Mouse (Mus musculus): ENCODE measurements around the gene Nrip2. TPM values are rescaled to one million over a fixed set of nuclear protein-coding genes. Genes with fewer than 3 reads are reported as not detected.

Gene Nrip2
- polyA plus RNA-seq, 1 experiment from 2014 or later, result 6.1 TPM

DNA sequence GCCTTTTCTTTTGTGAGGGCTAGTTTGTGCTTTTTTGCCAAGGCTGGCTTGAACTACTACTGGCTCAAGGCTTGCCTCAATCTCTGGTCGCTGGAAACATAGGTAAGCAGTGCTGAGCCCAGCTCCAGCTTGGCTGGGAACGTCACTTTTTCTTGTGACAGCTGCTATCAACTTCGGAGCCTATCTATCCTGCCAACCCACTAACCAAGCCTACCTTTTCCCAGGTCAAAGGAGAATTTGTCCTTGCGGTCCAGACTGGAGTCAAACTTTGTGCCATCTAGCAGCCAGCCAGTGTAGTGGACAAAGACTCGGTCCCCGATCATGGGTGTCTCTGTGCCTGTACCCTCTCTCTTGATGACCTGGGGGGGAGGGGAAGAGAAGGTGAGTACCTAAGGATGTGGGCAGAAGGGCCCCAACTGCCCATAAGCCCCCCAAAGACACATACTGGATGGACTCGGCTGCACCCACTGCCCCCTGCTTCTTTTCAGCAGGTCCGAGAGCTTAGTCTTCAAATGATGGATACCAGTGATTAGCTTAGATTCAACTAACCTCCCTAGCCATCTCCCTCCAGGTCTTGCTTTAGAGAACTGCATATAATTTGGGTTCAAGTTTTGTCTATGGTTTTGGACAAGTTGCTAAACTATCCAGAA lies 37.4 kb downstream of the Nrip2 start:
- no peak overlapping the region for H3K27ac ChIP-seq (ENCODE audit: low read depth)
- H3K4me3 ChIP-seq (ENCODE audit: low read depth, low read length), result peak overlapping the region; percentile 98
- H3K27me3 ChIP-seq (replicated peaks; ENCODE audit: control insufficient read depth, insufficient read depth, low read length), result no peaks in the 10 kb centered on the region
- peaks cover 17% of the 10 kb centered on the region for H3K4me1 ChIP-seq (replicated peaks; ENCODE audit: control insufficient read depth, insufficient read depth, low read length)
- H3K9ac ChIP-seq (ENCODE audit: low read length), result peak overlapping the region; percentile 97
- H3K9me3 ChIP-seq (ENCODE audit: control insufficient read depth, low read length), result no peaks in the 10 kb centered on the region
- WGBS, result 81% methylated on average over 8 of the region's 8 CpGs
- ATAC-seq (replicated peaks; ENCODE audit: low FRiP score, low TSS enrichment, low read depth) (no peak), DNase-seq (ENCODE audit: low spot score) (no peak)
- H3K36me3 ChIP-seq (ENCODE audit: control insufficient read depth, insufficient read depth, low read length), result peaks cover 50% of the 10 kb centered on the region
- peak overlapping the region; percentile 60 for H3K4me2 ChIP-seq (ENCODE audit: low read length)

DNA sequence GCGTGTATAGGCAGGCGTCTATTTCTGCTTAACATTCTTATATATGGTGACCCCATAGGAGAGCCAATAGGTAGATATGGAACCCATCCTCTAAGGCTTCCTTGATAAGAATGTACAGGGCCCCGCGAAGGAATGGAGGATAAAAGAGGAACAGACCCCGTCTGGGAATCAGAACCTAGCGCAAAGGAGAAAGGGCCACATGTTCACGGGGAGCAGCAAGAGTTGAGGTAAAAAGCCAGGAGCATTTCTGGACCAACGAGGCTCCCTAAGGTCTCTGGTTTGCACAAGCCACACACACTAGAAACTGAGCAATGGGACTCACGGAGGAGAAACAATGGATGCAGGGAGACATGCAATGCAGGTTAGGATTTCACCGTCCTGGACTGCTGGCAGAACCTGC lies 38.2 kb downstream of the Nrip2 start:
- no peak for ATAC-seq (replicated peaks; ENCODE audit: low FRiP score, low TSS enrichment, low read depth)
- Histone ChIP-seq H3K27me3 (replicated peaks; ENCODE audit: control insufficient read depth, insufficient read depth, low read length) (no peaks in the 10 kb centered on the region), H3K9me3 (ENCODE audit: control insufficient read depth, low read length) (no peaks in the 10 kb centered on the region), H3K4me2 (ENCODE audit: low read length) (peak overlapping the region; percentile 60), H3K9ac (ENCODE audit: low read length) (peak overlapping the region; percentile 97), H3K36me3 (ENCODE audit: control insufficient read depth, insufficient read depth, low read length) (peaks cover 42% of the 10 kb centered on the region), H3K4me3 (ENCODE audit: low read depth, low read length) (peak overlapping the region; percentile 98), H3K4me1 (replicated peaks; ENCODE audit: control insufficient read depth, insufficient read depth, low read length) (peaks cover 17% of the 10 kb centered on the region), H3K27ac (ENCODE audit: low read depth) (peak overlapping the region; percentile 93)
- WGBS, result 4% methylated on average over 10 of the region's 10 CpGs
- DNase-seq (ENCODE audit: low spot score), result no peak

DNA sequence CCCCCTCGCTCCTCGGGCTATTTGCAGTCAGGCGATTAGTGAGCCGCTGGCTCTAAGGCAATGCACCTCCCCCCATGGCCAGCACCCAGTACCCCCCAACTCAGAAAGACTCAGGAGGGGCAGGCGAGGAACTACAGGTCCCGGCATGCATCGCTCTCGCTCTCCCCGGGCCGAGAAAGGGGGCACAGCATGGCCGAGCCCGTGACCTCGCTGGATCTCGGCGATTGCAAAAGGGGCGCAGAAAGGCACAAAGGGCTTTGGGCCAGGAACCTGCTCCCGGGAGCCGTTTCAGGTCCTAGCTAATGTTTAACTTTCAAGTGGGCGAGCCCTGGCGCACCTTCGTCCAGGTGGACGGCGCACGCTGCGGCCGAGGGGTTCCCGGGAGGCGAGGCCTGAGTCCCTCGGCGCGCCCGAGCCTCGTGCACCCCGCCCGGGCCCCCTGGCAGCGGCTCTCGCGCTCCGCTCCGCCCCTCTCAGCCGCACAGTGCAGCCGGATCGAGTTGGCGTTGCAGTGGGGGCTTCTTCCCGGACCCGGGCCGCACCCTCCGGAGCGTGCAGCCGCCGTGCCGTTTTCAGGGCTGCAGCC lies 38.7 kb downstream of the Nrip2 start:
- H3K4me1 ChIP-seq (replicated peaks; ENCODE audit: control insufficient read depth, insufficient read depth, low read length), result peaks cover 17% of the 10 kb centered on the region
- H3K4me3 ChIP-seq (ENCODE audit: low read depth, low read length), result peak overlapping the region; percentile 98
- H3K9me3 ChIP-seq (ENCODE audit: control insufficient read depth, low read length), result no peaks in the 10 kb centered on the region
- peak; percentile 88 for DNase-seq (ENCODE audit: low spot score)
- H3K27ac ChIP-seq (ENCODE audit: low read depth), result peak overlapping the region; percentile 93
- WGBS, result 0% methylated on average over 49 of the region's 52 CpGs
- peak overlapping the region; percentile 97 for H3K9ac ChIP-seq (ENCODE audit: low read length)
- peak overlapping the region; percentile 60 for H3K4me2 ChIP-seq (ENCODE audit: low read length)
- peaks cover 36% of the 10 kb centered on the region for H3K36me3 ChIP-seq (ENCODE audit: control insufficient read depth, insufficient read depth, low read length)
- H3K27me3 ChIP-seq (replicated peaks; ENCODE audit: control insufficient read depth, insufficient read depth, low read length), result no peaks in the 10 kb centered on the region
- peak; percentile 86 for ATAC-seq (replicated peaks; ENCODE audit: low FRiP score, low TSS enrichment, low read depth)

DNA sequence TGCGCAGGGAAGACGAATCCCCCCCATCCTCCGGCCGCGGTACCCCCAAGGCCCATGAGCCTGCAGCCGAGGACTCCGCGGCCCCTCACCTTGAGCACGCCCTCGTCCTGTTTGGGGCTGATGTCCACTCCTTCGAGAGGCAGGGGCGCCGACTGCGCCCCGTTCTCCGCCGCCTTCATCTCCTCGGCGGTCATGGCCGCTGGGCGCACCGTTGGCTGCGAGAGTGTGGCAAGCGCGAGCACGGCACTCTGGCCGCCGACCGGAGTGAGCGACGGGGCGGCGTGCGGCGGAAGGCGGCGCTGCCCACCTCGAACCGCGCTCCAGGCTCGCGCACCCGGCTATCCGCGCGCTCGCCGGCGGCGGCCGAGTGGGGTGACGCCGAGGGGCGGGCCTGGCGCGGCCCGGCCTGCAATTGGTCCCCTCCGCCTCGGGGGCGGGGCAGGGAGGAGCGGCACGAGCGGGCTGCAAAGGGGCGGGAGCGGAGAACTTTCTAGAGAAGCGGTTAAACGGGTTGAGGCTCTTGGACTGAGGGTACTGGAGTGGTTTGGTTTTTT lies 39.3 kb downstream of the Nrip2 start, which contains the start of gene Fkbp4:
Gene Fkbp4 (minus strand): TSS at position 361 of the 554 bp plus-strand sequence.
- H3K9ac ChIP-seq (ENCODE audit: low read length), result peak within 1 kb of the TSS; percentile 97
- ATAC-seq (replicated peaks; ENCODE audit: low FRiP score, low TSS enrichment, low read depth) (peak; percentile 91), DNase-seq (ENCODE audit: low spot score) (peak; percentile 91)
- peaks cover 17% of the 10 kb centered on the region for H3K4me1 ChIP-seq (replicated peaks; ENCODE audit: control insufficient read depth, insufficient read depth, low read length)
- peak within 1 kb of the TSS; percentile 98 for H3K4me3 ChIP-seq (ENCODE audit: low read depth, low read length)
- no peaks in the 10 kb centered on the region for H3K9me3 ChIP-seq (ENCODE audit: control insufficient read depth, low read length)
- H3K27me3 ChIP-seq (replicated peaks; ENCODE audit: control insufficient read depth, insufficient read depth, low read length), result no peaks in the 10 kb centered on the region
- peak within 1 kb of the TSS; percentile 60 for H3K4me2 ChIP-seq (ENCODE audit: low read length)
- under 1% methylated on average over 65 of the region's 67 CpGs for WGBS
- H3K36me3 ChIP-seq (ENCODE audit: control insufficient read depth, insufficient read depth, low read length), result peaks cover 31% of the 10 kb centered on the region
- H3K27ac ChIP-seq (ENCODE audit: low read depth), result peak within 1 kb of the TSS; percentile 93

GRCm38 (mm10) chr6:128438871-128439341 lies 39.8 kb downstream of the Nrip2 start:
- DNase-seq (ENCODE audit: low spot score), result no peak
- Histone ChIP-seq H3K27ac (ENCODE audit: low read depth) (peak overlapping the region; percentile 93), H3K4me2 (ENCODE audit: low read length) (peak overlapping the region; percentile 60), H3K36me3 (ENCODE audit: control insufficient read depth, insufficient read depth, low read length) (peaks cover 26% of the 10 kb centered on the region), H3K4me3 (ENCODE audit: low read depth, low read length) (peak overlapping the region; percentile 98), H3K9ac (ENCODE audit: low read length) (peak overlapping the region; percentile 97), H3K9me3 (ENCODE audit: control insufficient read depth, low read length) (no peaks in the 10 kb centered on the region), H3K4me1 (replicated peaks; ENCODE audit: control insufficient read depth, insufficient read depth, low read length) (peaks cover 17% of the 10 kb centered on the region), H3K27me3 (replicated peaks; ENCODE audit: control insufficient read depth, insufficient read depth, low read length) (no peaks in the 10 kb centered on the region)
- ATAC-seq (replicated peaks; ENCODE audit: low FRiP score, low TSS enrichment, low read depth), result peak; percentile 45
- WGBS, result 20% methylated on average over 17 of the region's 18 CpGs

DNA sequence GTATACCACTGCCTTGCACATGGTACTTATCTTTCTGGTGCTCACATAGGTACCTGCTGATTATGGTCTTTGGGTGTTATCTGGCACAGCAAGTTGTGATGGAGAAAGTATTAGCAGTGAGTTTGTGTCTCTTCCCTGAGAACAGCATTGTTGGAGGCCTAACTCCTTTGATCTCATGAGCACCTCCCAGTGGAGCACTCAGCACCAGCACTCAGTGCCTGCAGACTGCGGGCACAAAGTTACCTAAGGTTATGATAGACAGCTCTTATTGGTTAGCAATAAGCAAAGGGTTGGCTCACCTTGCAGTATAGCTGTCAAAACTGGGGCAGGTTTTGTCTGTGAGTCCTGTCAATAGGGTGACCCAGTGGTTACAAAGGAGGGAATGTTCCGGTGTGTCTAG lies 41.1 kb downstream of the Nrip2 start:
- ATAC-seq (replicated peaks; ENCODE audit: low FRiP score, low TSS enrichment, low read depth) (no peak), DNase-seq (ENCODE audit: low spot score) (no peak)
- 92% methylated on average over 2 of the region's 2 CpGs for WGBS
- H3K4me3 ChIP-seq (ENCODE audit: low read depth, low read length), result no peak overlapping the region
- no peaks in the 10 kb centered on the region for H3K27me3 ChIP-seq (replicated peaks; ENCODE audit: control insufficient read depth, insufficient read depth, low read length)
- H3K4me1 ChIP-seq (replicated peaks; ENCODE audit: control insufficient read depth, insufficient read depth, low read length), result peaks cover 17% of the 10 kb centered on the region
- H3K36me3 ChIP-seq (ENCODE audit: control insufficient read depth, insufficient read depth, low read length), result peaks cover 12% of the 10 kb centered on the region
- H3K9me3 ChIP-seq (ENCODE audit: control insufficient read depth, low read length), result no peaks in the 10 kb centered on the region
- no peak overlapping the region for H3K4me2 ChIP-seq (ENCODE audit: low read length)
- H3K27ac ChIP-seq (ENCODE audit: low read depth), result no peak overlapping the region
- H3K9ac ChIP-seq (ENCODE audit: low read length), result no peak overlapping the region

DNA sequence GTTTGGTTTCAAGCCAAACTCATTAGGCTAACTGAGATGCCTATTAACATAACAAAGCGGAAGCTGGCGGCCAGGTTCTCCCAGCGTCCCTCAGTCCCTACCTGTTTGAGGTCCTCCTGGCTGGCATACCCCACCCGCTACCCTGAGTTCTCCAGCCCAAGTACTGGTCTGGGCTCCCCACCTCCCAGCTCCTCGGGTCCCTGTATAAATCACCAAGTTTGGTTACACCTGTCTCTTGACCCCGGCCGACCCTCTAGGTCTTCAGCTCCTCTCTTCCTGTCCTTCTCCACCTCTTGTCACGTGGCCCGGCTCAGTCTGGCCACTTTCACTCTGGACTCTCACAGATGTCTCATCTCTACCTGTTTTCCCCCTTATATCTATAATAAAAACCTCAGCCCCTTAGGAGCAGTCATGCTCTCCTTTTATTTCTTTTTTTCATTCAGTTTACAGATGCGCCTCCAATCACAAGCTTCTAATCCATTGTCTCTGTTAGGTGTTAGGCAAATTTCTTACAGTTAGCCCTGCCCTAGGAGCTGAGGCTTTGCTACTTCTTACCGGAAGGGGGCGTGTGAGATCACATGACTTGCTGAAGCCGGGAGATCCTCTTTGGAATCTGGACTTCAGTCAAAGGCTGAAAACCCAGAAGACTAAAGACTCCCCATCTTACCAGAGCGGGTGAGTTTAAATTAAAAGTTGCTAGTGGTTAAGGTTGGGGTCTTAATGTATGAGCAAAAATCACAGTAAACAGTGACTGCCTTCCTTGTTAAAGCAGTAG lies 46.9 kb downstream of the Nrip2 start:
- DNase-seq (ENCODE audit: low spot score) (no peak), ATAC-seq (replicated peaks; ENCODE audit: low FRiP score, low TSS enrichment, low read depth) (peak; percentile 77)
- peak overlapping the region; percentile 31 for H3K4me2 ChIP-seq (ENCODE audit: low read length)
- H3K27me3 ChIP-seq (replicated peaks; ENCODE audit: control insufficient read depth, insufficient read depth, low read length), result no peaks in the 10 kb centered on the region
- H3K9ac ChIP-seq (ENCODE audit: low read length), result no peak overlapping the region
- no peaks in the 10 kb centered on the region for H3K36me3 ChIP-seq (ENCODE audit: control insufficient read depth, insufficient read depth, low read length)
- H3K4me3 ChIP-seq (ENCODE audit: low read depth, low read length), result no peak overlapping the region
- H3K27ac ChIP-seq (ENCODE audit: low read depth), result no peak overlapping the region
- H3K4me1 ChIP-seq (replicated peaks; ENCODE audit: control insufficient read depth, insufficient read depth, low read length), result no peaks in the 10 kb centered on the region
- H3K9me3 ChIP-seq (ENCODE audit: control insufficient read depth, low read length), result no peaks in the 10 kb centered on the region
- 15% methylated on average over 14 of the region's 14 CpGs for WGBS

DNA sequence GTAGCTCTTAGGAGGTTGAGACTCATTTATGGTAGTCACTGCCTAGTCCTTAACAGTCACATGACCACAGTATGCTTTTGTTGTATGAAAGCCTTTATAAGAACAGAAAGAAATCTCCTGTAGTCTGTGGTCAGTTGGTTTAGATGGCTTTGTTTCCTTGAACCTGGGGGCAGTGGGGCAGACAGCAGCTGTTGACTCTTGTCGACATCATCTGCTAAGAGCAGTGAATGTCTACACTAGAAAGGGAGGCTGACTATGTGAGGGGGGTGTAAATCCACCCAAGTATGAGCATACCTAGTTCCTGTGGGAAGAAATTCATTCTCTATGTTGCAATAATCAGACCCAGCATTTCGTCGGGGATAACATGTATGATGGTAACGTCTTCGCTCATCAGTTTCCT lies 48.0 kb downstream of the Nrip2 start:
- DNase-seq (ENCODE audit: low spot score), result no peak

More for the DNA sequence above, 48.0 kb downstream of the Nrip2 start:
- no peaks in the 10 kb centered on the region for H3K27me3 ChIP-seq (replicated peaks; ENCODE audit: control insufficient read depth, insufficient read depth, low read length)
- no peaks in the 10 kb centered on the region for H3K36me3 ChIP-seq (ENCODE audit: control insufficient read depth, insufficient read depth, low read length)
- no peak overlapping the region for H3K9ac ChIP-seq (ENCODE audit: low read length)
- no peak overlapping the region for H3K4me3 ChIP-seq (ENCODE audit: low read depth, low read length)
- ATAC-seq (replicated peaks; ENCODE audit: low FRiP score, low TSS enrichment, low read depth), result no peak
- WGBS, result 96% methylated on average over 5 of the region's 5 CpGs
- H3K27ac ChIP-seq (ENCODE audit: low read depth), result no peak overlapping the region
- H3K9me3 ChIP-seq (ENCODE audit: control insufficient read depth, low read length), result no peaks in the 10 kb centered on the region
- no peak overlapping the region for H3K4me2 ChIP-seq (ENCODE audit: low read length)
- H3K4me1 ChIP-seq (replicated peaks; ENCODE audit: control insufficient read depth, insufficient read depth, low read length), result no peaks in the 10 kb centered on the region
